Comparison of ENCODE assay signal across 9 mouse cellular contexts in genomic region chr8:111343225-111343624, GRCm38 (mm10). TPM values are rescaled to one million over a fixed set of nuclear protein-coding genes. Genes with fewer than 3 reads are reported as not detected.
DNase-seq lines count a peak whose midpoint lies in the region; ATAC-seq and TF ChIP-seq lines count a peak whose summit lies in the region.
"Had no signal": no experiment of that assay in that cellular context is flagged by ENCODE, and none has a peak within 500 bp of the region (broad histone marks: within the 10 kb centered on the region; RNA-seq: fewer than 3 reads in every experiment).

No protein-coding gene starts in this region.

- no peak overlapping the region for H3K4me2 ChIP-seq in kidney, embryonic 16.5 days (replicated peaks; ENCODE audit: low read depth, low read length)
- H3K4me2 ChIP-seq in liver, embryonic 13.5 days: no peak overlapping the region
- H3K4me2 ChIP-seq: heart, embryonic 15.5 days had no signal

- H3K9ac ChIP-seq in kidney, embryonic 16.5 days (replicated peaks; ENCODE audit: low read length): no peak overlapping the region
- H3K9ac ChIP-seq in liver, embryonic 13.5 days: no peak overlapping the region
- H3K9ac ChIP-seq: heart, embryonic 15.5 days had no signal

- no peaks in the 10 kb centered on the region for H3K27me3 ChIP-seq in cerebellum, adult 2 months (ENCODE audit: control insufficient read depth, insufficient read depth, low read length)
- H3K27me3 ChIP-seq in kidney, embryonic 16.5 days (ENCODE audit: insufficient read depth, low read length): no peaks in the 10 kb centered on the region
- H3K27me3 ChIP-seq in liver, embryonic 13.5 days: peaks cover 13% of the 10 kb centered on the region

- H3K9me3 ChIP-seq in kidney, embryonic 16.5 days (ENCODE audit: low read length): no peaks in the 10 kb centered on the region
- H3K9me3 ChIP-seq in liver, embryonic 13.5 days (replicated peaks): no peaks in the 10 kb centered on the region
- H3K9me3 ChIP-seq: heart, embryonic 15.5 days had no signal

- H3K36me3 ChIP-seq in kidney, embryonic 16.5 days (ENCODE audit: insufficient read depth, low read length): no peaks in the 10 kb centered on the region
- no peaks in the 10 kb centered on the region for H3K36me3 ChIP-seq in liver, embryonic 13.5 days
- H3K36me3 ChIP-seq: heart, embryonic 15.5 days had no signal

- H3K4me3 ChIP-seq in cerebellum, adult 2 months (replicated peaks; ENCODE audit: insufficient read depth, low read depth, low read length): no peak overlapping the region
- H3K4me3 ChIP-seq in gastrocnemius, adult 2 months: no peak overlapping the region
- H3K4me3 ChIP-seq in kidney, embryonic 16.5 days (ENCODE audit: low read length): no peak overlapping the region
- no peak overlapping the region for H3K4me3 ChIP-seq in liver, embryonic 13.5 days (replicated peaks)
- H3K4me3 ChIP-seq: heart, embryonic 15.5 days had no signal

- 0 out of 2 replicates have a peak, but pooled peaks have one; percentile 59 for ATAC-seq in kidney, embryonic 16.5 days (ENCODE audit: low FRiP score, low TSS enrichment)
- ATAC-seq in liver, embryonic 13.5 days (ENCODE audit: low read depth): peak; percentile 31; the same call in 1 of the 2 replicates

- WGBS in cerebellum, adult 2 months: 21% methylated on average over 5 of the region's 5 CpGs
- WGBS in kidney, embryonic 16.5 days: 10% methylated on average over 5 of the region's 5 CpGs
- 4% methylated on average over 5 of the region's 5 CpGs for WGBS in liver, embryonic 13.5 days (ENCODE audit: insufficient replicate concordance)

- H3K27ac ChIP-seq in cerebellum, adult 2 months (ENCODE audit: insufficient read depth, low read length): no peak overlapping the region
- H3K27ac ChIP-seq in gastrocnemius, adult 2 months: no peak overlapping the region
- no peak overlapping the region for H3K27ac ChIP-seq in kidney, embryonic 16.5 days (ENCODE audit: low read length)
- no peak overlapping the region for H3K27ac ChIP-seq in liver, embryonic 13.5 days
- H3K27ac ChIP-seq: heart, embryonic 15.5 days had no signal

- peaks cover 4% of the 10 kb centered on the region; the same call in 1 of the 2 replicates for H3K4me1 ChIP-seq in cerebellum, adult 2 months (ENCODE audit: control insufficient read depth, insufficient read depth, low read length)
- H3K4me1 ChIP-seq in kidney, embryonic 16.5 days (ENCODE audit: insufficient read depth, low read length): peaks cover 4% of the 10 kb centered on the region
- peaks cover 4% of the 10 kb centered on the region for H3K4me1 ChIP-seq in liver, embryonic 13.5 days (replicated peaks)

- peak; percentile 99 for TF ChIP-seq CTCF in cerebellum, adult 2 months (IDR thresholded peaks at IDR 0.05; ENCODE audit: borderline replicate concordance, insufficient read depth, low read depth, low read length)
- TF ChIP-seq CTCF in gastrocnemius, adult 2 months (IDR thresholded peaks at IDR 0.05): peak; percentile 99; the same call in 1 of the 2 replicates

- TF ChIP-seq POLR2A in cerebellum, adult 2 months (IDR thresholded peaks at IDR 0.05; ENCODE audit: borderline replicate concordance, insufficient read depth, low read length): no peak

- DNase-seq in 3134 (ENCODE audit: extremely low read depth, insufficient read length, low spot score) (peak; percentile 44), MEL-GATA-1-ER (ENCODE audit: extremely low read depth, low read depth) (peak; percentile 64)
- DNase-seq in cerebellum, adult 2 months: peak; percentile 69 to 82
- DNase-seq in gastrocnemius, adult 2 months: peak; percentile 80
- DNase-seq in liver, embryonic 13.5 days: peak; percentile 41
- DNase-seq in retina, postnatal 1 day: peak; percentile 76
- DNase-seq in thymus, postnatal 36 days: peak; percentile 65 to 74

- intact Hi-C loops in gastrocnemius, adult 2 months (cut with DNase I): loop anchor here (1.0 kb wide), 2 partner anchors 96 to 319 kb away; no protein-coding TSS in a partner anchor

RNA-seq across cellular contexts. Expression of gene Mlkl, which starts 5.2 kb away (rescaled TPM):
- polyA plus RNA-seq in cerebellum, adult 2 months (2012; rRNA removed): 0.32 and 0.43 TPM in 2 replicates
- 1 to 10 TPM in 1 of 2 experiments, under 1 TPM in 1; 0.77 to 1.4 TPM for total RNA-seq in gastrocnemius, adult 2 months (2021)
- polyA plus RNA-seq in kidney, embryonic 16.5 days (2015; fragmentation: Nextera tagmentation; extraction: Ambion mirVana): 1.8 and 2.5 TPM in 2 replicates
- polyA plus RNA-seq in liver, embryonic 13.5 days (2015; fragmentation: Nextera tagmentation; extraction: Ambion mirVana): 2.5 and 2.8 TPM in 2 replicates

RNA-seq across cellular contexts. Expression of gene Rfwd3, which starts 43.2 kb away (rescaled TPM):
- 20.3 and 21.8 TPM in 2 replicates for polyA plus RNA-seq in cerebellum, adult 2 months (2012; rRNA removed)
- 1 to 10 TPM; 4.5 to 5.2 TPM for total RNA-seq in gastrocnemius, adult 2 months (2021)
- 71.9 and 74.9 TPM in 2 replicates for polyA plus RNA-seq in kidney, embryonic 16.5 days (2015; fragmentation: Nextera tagmentation; extraction: Ambion mirVana)
- 45.7 and 60.4 TPM in 2 replicates for polyA plus RNA-seq in liver, embryonic 13.5 days (2015; fragmentation: Nextera tagmentation; extraction: Ambion mirVana)

RNA-seq across cellular contexts. Expression of gene Fa2h, which starts 50.4 kb away (rescaled TPM):
- 93.9 and 107 TPM in 2 replicates for polyA plus RNA-seq in cerebellum, adult 2 months (2012; rRNA removed)
- under 1 TPM; 0.48 to 0.50 TPM for total RNA-seq in gastrocnemius, adult 2 months (2021)
- polyA plus RNA-seq in kidney, embryonic 16.5 days (2015; fragmentation: Nextera tagmentation; extraction: Ambion mirVana): 1.7 and 1.8 TPM in 2 replicates
- polyA plus RNA-seq in liver, embryonic 13.5 days (2015; fragmentation: Nextera tagmentation; extraction: Ambion mirVana): not detected in 2 replicates
- polyA plus RNA-seq: heart, embryonic 15.5 days had no signal

Comparison
In these comparisons a context has a peak if more than half of its experiments do, and no peak if none do; other contexts are left out.
1. RNA of gene Fa2h, which starts 50.4 kb away (polyA plus RNA-seq): 93.9 to 107 TPM in cerebellum, adult 2 months; 1.7 to 1.8 TPM in kidney, embryonic 16.5 days and not detected in liver, embryonic 13.5 days; every median in the first group is over 10 times any median in the second.
2. Peak in every context shown above with its lines, with median percentiles within 50 percentile points of each other: DNase-seq.